Mouse (Mus musculus): ENCODE data around the gene Pitpnm1. TPM values are rescaled to one million over a fixed set of nuclear protein-coding genes. Genes with fewer than 3 reads are reported as not detected.

The Pitpnm1 gene
- 21.9 TPM for polyA plus RNA-seq (2014; fragmentation: Illumina TruSeq; extraction: RNeasy Lipid Tissue Mini Kit (QIAGEN cat#74804); ENCODE audit: low read depth, low replicate concordance)

DNA sequence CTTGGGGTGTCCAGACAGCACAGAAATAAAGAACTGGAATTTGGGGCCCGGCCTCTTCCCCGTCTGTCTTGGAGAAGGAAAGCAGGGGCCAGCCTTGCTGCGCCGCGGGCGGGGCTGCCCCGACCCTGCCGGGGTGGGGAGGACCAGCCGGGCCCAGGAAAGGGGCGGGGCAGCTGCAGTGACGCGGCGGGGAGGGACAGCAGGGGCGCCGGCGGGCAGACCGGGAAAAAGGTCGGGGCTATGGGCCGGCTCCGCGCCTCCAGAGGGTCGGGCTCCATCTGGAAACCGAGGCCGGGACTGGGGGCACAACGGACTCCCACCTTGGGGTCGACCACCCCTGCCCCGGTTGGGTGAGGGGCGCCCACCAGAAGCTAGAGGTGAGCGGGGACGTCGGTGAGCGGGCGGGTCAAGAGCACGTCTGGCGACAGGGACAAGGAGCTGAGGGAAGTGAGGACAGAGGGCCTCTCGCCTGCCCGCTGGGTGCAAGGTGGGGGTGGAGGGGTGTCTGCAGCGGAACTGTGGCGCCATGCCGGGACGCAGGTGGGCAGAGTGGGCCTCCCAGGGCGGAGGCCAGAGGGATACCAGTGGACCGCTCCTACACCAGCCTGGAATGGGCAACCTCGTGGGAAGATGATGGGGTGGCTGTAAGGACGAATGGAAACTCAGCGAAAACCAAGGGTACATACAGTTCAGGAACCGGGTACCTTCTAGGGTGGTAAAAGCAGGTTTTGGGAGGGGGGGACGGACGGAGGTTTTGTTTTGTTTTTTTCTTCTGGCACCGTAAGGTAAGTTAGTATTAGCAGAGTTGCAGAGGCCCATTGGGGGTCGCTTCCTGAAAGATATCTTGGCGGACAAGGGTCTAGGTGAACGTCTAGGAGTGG lies at the start of gene Pitpnm1:
TSS of gene Pitpnm1 (plus strand) at position 162 of the 881 bp plus-strand sequence.

DNA sequence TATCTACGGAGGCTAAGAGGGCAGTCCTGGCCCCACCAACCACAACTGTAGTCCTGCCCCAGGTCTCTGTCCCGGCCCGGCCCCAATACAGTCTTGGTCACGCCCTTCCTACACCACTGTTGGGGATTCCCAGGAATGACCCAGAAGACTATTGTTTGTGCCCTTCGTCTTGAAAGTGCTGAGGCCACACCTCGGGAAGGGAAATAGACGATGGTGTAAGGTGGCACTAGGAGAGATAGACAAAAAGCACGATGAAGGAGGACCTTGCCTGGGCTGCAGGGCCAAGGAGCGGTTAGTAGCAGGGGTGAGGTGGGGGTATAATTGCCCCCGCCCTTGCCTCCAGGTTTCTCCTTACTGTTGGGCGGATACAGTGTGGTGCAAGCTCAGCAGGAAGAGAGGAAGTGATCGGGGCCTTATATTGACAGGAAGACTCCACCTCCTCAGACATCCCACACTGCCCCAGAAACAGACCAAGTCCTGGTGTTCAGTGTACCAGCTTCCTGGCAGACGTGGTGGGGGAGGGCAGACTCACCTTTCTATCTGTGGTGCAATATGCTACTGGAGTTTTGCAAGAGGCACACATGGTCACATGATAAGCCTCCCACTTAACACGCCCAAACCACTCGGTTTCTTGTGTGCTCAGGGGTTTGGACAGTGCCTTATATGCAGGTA lies 40.6 kb upstream of the Pitpnm1 start, which contains the start of gene Gstp3:
TSS of gene Gstp3 (minus strand) at position 501 of the 672 bp plus-strand sequence.

DNA sequence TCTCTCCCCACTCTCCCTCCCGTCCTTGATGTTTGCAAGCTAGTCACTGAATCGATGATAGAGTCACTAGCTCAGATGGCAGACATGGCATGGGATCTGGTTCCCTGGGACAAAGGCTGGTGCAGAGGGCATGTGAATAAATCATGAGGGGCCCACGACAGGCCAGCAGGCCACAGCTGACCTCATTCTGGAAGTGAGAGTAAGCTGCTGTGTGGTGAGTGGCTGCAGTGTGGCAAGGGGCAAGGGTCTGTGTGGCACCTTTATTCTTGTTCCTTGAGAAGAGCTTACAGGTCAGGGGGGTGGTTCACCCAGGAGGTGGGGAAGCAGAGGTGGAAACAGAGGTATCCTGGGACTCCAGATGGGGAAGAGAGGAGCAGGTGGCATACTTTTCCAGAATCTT lies 18.4 kb upstream of the Pitpnm1 start, which contains the start of gene Cabp2:
TSS of gene Cabp2 (plus strand) at position 185 of the 400 bp plus-strand sequence.

DNA sequence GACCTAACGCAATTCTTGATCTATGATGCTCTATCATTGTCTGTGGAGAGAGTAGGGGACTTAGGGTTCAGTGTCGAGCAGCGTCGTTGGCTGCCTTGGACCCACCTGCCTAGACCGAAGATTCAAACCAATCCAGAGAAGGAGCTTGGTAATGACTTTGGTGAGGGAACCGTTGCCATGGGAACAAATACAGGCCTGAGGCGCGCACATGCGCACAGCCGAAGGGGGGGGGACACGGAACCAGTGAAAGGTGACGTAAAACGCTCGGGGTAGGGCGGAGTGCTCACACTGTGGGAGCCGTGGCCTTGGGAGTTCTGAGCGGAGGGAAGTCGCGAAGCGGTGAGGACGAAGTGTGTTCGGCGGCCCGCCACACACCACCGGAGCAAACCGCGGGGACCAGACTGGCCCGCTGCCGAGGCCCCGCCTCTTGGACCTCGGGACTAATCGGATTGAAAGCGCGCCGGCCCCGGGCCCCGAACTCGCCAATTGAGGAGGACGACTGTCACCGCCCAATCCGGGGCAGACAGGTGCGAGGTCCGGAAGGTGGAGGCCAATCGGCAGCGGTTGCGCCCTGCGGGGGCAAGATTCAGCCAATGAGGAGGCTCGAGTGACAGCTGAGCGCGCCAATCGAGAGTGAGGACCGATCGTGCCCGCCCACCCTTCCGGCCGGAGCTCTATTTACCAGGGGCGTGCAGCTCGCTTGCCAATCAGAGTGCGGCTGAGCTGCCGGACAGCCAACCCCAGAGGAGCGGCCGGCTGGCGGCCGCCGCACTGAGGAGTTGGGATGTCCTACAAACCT lies 3.0 kb upstream of the Pitpnm1 start, which contains the start of gene Cdk2ap2:
TSS of gene Cdk2ap2 (plus strand) at position 541 of the 799 bp plus-strand sequence.

DNA sequence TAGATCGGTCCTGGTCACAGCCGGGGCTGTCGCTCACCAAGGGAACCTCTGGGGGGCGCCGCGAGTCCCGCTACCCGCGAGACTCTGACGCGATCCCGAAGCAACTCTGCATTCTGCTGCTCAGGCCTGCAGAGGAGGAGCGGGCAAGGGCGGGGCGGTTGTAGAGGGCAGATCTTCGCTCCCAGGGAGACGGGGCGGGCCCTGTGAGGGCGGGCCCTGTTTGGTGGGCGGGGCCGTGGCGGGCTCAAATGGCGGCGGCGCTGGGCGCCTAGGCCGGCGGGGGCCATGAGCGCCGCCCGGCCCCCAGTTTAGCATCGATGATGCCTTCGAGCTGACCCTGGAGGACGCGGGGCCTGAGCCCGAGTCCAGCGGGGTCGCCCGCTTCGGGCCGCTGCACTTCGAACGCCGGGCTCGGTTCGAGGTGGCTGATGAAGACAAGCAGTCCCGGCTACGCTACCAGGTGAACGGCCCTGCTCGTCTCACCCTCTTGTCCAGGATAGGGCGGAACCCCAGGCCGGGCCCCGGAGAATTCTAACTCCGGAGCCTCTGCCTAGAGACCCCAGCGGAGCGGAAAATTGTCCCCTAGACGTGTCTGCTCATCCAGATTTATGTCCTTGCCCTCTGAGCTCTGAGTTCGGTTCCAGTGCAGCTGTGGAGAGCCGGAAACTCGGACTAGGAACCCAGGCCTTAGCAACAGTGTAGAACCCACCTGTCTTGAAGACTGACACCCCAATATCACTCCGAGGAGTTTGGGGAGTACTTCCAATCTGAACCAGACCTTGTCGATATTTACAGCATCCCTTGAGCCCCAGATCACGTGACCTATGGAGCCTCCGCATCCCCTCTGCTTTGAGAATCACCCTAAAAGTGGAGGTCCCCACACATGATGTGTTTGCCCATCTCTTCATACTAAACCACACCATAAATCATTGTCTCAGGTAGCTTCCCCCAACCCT lies 26.2 kb downstream of the Pitpnm1 start, which contains the start of gene Aip:
TSS of gene Aip (minus strand) at position 118 of the 956 bp plus-strand sequence.

DNA sequence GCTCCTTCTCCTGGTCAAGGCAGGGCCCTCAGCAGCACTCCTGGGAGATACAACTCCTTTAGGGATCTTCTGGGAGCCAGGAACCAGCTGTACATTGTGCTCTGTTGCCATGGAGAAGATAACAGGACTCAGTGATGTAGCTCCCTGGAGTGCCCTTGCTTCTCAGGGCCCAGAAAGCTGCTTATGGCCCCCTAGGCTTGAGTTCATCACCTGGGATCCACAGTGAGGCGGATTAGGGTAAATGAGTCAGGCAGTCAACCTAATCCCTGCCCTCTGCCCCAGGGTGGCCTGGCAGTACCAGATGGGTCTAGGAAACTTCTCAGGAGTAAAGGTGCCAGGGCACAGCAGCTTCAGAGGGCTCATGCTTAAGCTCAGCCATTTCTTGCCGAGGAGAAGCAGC lies 39.6 kb downstream of the Pitpnm1 start, which contains the start of gene Gpr152:
TSS of gene Gpr152 (plus strand) at position 342 of the 400 bp plus-strand sequence.

DNA sequence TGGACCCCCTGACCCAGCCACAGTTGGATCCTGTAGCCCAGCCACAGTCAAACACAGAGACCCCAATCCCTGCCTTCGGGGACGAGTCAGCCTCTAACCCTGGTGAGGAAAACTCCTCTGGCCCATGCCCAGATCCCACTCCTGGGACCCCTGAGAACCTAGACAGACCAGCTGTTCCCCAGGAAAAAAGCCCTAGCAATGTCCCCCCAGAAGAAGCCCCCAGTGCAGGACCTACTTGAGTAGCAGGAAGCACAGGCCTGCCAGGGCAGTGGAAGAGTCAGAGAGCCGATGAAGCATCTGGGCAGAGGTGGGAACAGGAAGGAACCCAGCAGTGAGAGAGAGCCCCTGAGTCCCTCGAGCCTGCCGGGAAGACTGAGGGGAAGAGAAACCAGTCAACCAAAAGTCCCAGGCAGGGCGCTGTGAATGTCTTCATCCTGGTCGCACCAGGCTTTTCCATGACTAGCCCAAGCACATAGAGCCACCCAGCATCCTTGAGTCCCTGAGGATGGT lies 44.0 kb downstream of the Pitpnm1 start, which contains the start of gene Cabp4:
TSS of gene Cabp4 (minus strand) at position 275 of the 510 bp plus-strand sequence.

DNA sequence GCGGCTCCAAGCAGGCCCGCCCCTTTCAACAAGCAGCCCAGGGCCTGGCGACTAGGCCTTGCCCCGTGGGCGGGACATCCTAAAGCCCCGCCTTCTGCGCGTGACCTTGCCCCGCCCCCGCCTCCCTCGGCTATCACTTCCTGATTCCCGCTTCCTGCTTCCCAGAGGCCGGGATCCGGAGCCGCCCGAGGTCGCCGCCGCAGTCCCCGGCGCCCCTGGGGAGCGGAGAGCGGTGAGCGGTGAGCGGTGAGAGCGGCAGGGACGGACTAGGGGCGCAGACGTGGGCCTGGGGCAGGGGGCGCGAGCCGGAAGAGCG lies 48.7 kb downstream of the Pitpnm1 start, which contains the start of gene Coro1b:
TSS of gene Coro1b (plus strand) at position 129 of the 316 bp plus-strand sequence.

DNA sequence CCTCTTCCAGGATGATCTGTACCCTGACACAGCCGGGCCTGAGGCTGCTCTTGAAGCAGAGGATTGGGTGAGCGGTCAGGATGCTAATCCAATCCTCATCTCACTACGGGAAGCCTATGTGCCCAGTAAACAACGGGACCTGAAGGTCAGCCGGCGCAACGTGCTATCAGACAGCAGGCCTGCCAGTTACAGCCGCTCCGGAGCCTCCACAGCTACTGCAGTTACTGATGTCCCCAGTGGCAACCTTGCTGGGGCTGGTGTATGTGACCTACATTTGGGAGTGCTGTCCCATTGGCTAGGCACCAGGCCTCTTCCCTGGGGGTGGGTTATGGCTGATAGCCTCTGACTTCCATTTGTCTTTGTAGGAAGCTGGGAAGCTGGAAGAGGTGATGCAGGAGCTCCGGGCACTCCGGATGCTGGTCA lies 53.4 kb downstream of the Pitpnm1 start, which contains the start of gene Ptprcap:
TSS of gene Ptprcap (plus strand) at position 373 of the 423 bp plus-strand sequence.

DNA sequence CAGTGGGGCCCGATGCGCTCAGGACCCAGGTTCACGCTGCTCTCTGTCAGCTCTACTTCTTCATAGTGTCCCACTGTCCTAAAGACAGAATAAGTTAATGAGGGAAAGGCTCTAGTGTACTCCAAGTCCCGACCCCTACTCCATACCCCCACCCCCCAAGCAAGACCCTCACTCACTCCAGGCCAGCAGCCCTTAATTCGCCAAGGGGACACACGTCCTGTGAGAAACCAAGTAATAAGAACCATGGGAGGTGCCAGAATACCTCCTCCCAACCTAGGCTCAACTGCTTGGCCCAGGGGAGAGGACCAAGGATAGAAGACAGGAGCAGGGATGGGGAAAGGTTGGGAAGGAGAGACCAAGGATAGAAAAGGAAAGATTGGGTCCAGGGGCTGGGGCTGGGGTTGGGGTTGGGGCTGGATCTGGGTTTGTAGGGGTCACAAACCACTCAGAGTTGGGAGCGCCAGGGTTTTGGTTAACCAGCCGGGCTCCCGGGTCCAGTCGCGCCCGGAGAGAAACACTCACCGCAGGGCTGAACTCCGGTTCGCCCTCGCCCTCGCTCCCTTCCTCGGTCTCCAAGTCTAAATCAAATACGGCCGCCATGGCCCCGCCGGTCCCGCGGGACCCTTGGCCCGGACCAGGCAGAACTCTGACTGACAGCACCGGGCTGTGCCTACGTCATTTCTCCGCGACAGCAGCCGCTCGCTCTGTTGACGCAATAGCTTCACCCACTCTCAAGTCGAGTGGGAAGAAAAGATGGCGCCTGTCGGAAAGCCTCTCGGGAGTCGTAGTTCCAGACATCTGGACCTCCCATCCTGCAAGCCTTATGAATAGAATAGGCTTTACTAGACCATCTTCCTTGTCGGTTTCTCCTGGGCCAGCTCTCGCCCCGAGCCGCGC lies 63.1 kb downstream of the Pitpnm1 start, which contains the start of gene Rps6kb2:
TSS of gene Rps6kb2 (minus strand) at position 709 of the 897 bp plus-strand sequence.

Other genes with a start within 250 kb of the Pitpnm1 start
- 10.1 TPM for gene Chka, start 248.2 kb upstream of the Pitpnm1 start, polyA plus RNA-seq (2014; fragmentation: Illumina TruSeq; extraction: RNeasy Lipid Tissue Mini Kit (QIAGEN cat#74804); ENCODE audit: low read depth, low replicate concordance)
- gene Tcirg1, start 192.9 kb upstream of the Pitpnm1 start, polyA plus RNA-seq (2014; fragmentation: Illumina TruSeq; extraction: RNeasy Lipid Tissue Mini Kit (QIAGEN cat#74804); ENCODE audit: low read depth, low replicate concordance): 21.1 TPM
- gene Ndufs8, start 187.2 kb upstream of the Pitpnm1 start, polyA plus RNA-seq (2014; fragmentation: Illumina TruSeq; extraction: RNeasy Lipid Tissue Mini Kit (QIAGEN cat#74804); ENCODE audit: low read depth, low replicate concordance): 561 TPM
- gene Aldh3b1, start 170.2 kb upstream of the Pitpnm1 start, polyA plus RNA-seq (2014; fragmentation: Illumina TruSeq; extraction: RNeasy Lipid Tissue Mini Kit (QIAGEN cat#74804); ENCODE audit: low read depth, low replicate concordance): 2.2 TPM
- gene Unc93b1, start 164.8 kb upstream of the Pitpnm1 start, polyA plus RNA-seq (2014; fragmentation: Illumina TruSeq; extraction: RNeasy Lipid Tissue Mini Kit (QIAGEN cat#74804); ENCODE audit: low read depth, low replicate concordance): 19.0 TPM
- gene Aldh3b3, start 141.4 kb upstream of the Pitpnm1 start, polyA plus RNA-seq (2014; fragmentation: Illumina TruSeq; extraction: RNeasy Lipid Tissue Mini Kit (QIAGEN cat#74804); ENCODE audit: low read depth, low replicate concordance): 2.3 TPM
- 0.37 TPM for gene Aldh3b2, start 127.7 kb upstream of the Pitpnm1 start, polyA plus RNA-seq (2014; fragmentation: Illumina TruSeq; extraction: RNeasy Lipid Tissue Mini Kit (QIAGEN cat#74804); ENCODE audit: low read depth, low replicate concordance)
- 51.1 TPM for gene Acy3, start 113.4 kb upstream of the Pitpnm1 start, polyA plus RNA-seq (2014; fragmentation: Illumina TruSeq; extraction: RNeasy Lipid Tissue Mini Kit (QIAGEN cat#74804); ENCODE audit: low read depth, low replicate concordance)
- not detected for gene Tbx10, start 107.2 kb upstream of the Pitpnm1 start, polyA plus RNA-seq (2014; fragmentation: Illumina TruSeq; extraction: RNeasy Lipid Tissue Mini Kit (QIAGEN cat#74804); ENCODE audit: low read depth, low replicate concordance)
- gene Nudt8, start 99.4 kb upstream of the Pitpnm1 start, polyA plus RNA-seq (2014; fragmentation: Illumina TruSeq; extraction: RNeasy Lipid Tissue Mini Kit (QIAGEN cat#74804); ENCODE audit: low read depth, low replicate concordance): 167 TPM
- gene Gm49405, start 99.4 kb upstream of the Pitpnm1 start, polyA plus RNA-seq (2014; fragmentation: Illumina TruSeq; extraction: RNeasy Lipid Tissue Mini Kit (QIAGEN cat#74804); ENCODE audit: low read depth, low replicate concordance): 9.5 TPM
- gene Doc2g, start 96.7 kb upstream of the Pitpnm1 start, polyA plus RNA-seq (2014; fragmentation: Illumina TruSeq; extraction: RNeasy Lipid Tissue Mini Kit (QIAGEN cat#74804); ENCODE audit: low read depth, low replicate concordance): 265 TPM
- gene Ndufv1, start 87.2 kb upstream of the Pitpnm1 start, polyA plus RNA-seq (2014; fragmentation: Illumina TruSeq; extraction: RNeasy Lipid Tissue Mini Kit (QIAGEN cat#74804); ENCODE audit: low read depth, low replicate concordance): 979 TPM
- gene Gstp1, start 62.0 kb upstream of the Pitpnm1 start, polyA plus RNA-seq (2014; fragmentation: Illumina TruSeq; extraction: RNeasy Lipid Tissue Mini Kit (QIAGEN cat#74804); ENCODE audit: low read depth, low replicate concordance): 343 TPM
- gene Gstp2, start 54.0 kb upstream of the Pitpnm1 start, polyA plus RNA-seq (2014; fragmentation: Illumina TruSeq; extraction: RNeasy Lipid Tissue Mini Kit (QIAGEN cat#74804); ENCODE audit: low read depth, low replicate concordance): 33.1 TPM
- gene Gstp3, start 40.4 kb upstream of the Pitpnm1 start, polyA plus RNA-seq (2014; fragmentation: Illumina TruSeq; extraction: RNeasy Lipid Tissue Mini Kit (QIAGEN cat#74804); ENCODE audit: low read depth, low replicate concordance): not detected
- not detected for gene Cabp2, start 18.4 kb upstream of the Pitpnm1 start, polyA plus RNA-seq (2014; fragmentation: Illumina TruSeq; extraction: RNeasy Lipid Tissue Mini Kit (QIAGEN cat#74804); ENCODE audit: low read depth, low replicate concordance)
- gene Cdk2ap2, start 2.8 kb upstream of the Pitpnm1 start, polyA plus RNA-seq (2014; fragmentation: Illumina TruSeq; extraction: RNeasy Lipid Tissue Mini Kit (QIAGEN cat#74804); ENCODE audit: low read depth, low replicate concordance): 40.5 TPM
- 71.4 TPM for gene Aip, start 25.9 kb downstream of the Pitpnm1 start, polyA plus RNA-seq (2014; fragmentation: Illumina TruSeq; extraction: RNeasy Lipid Tissue Mini Kit (QIAGEN cat#74804); ENCODE audit: low read depth, low replicate concordance)
- not detected for gene Gpr152, start 39.8 kb downstream of the Pitpnm1 start, polyA plus RNA-seq (2014; fragmentation: Illumina TruSeq; extraction: RNeasy Lipid Tissue Mini Kit (QIAGEN cat#74804); ENCODE audit: low read depth, low replicate concordance)
- not detected for gene Cabp4, start 44.0 kb downstream of the Pitpnm1 start, polyA plus RNA-seq (2014; fragmentation: Illumina TruSeq; extraction: RNeasy Lipid Tissue Mini Kit (QIAGEN cat#74804); ENCODE audit: low read depth, low replicate concordance)
- 54.9 TPM for gene Coro1b, start 48.6 kb downstream of the Pitpnm1 start, polyA plus RNA-seq (2014; fragmentation: Illumina TruSeq; extraction: RNeasy Lipid Tissue Mini Kit (QIAGEN cat#74804); ENCODE audit: low read depth, low replicate concordance)
- gene Ptprcap, start 53.6 kb downstream of the Pitpnm1 start, polyA plus RNA-seq (2014; fragmentation: Illumina TruSeq; extraction: RNeasy Lipid Tissue Mini Kit (QIAGEN cat#74804); ENCODE audit: low read depth, low replicate concordance): 1.1 TPM
- gene Rps6kb2, start 63.4 kb downstream of the Pitpnm1 start, polyA plus RNA-seq (2014; fragmentation: Illumina TruSeq; extraction: RNeasy Lipid Tissue Mini Kit (QIAGEN cat#74804); ENCODE audit: low read depth, low replicate concordance): 26.9 TPM
- gene Carns1, start 75.5 kb downstream of the Pitpnm1 start, polyA plus RNA-seq (2014; fragmentation: Illumina TruSeq; extraction: RNeasy Lipid Tissue Mini Kit (QIAGEN cat#74804); ENCODE audit: low read depth, low replicate concordance): 49.6 TPM
- 22.6 TPM for gene Tbc1d10c, start 91.3 kb downstream of the Pitpnm1 start, polyA plus RNA-seq (2014; fragmentation: Illumina TruSeq; extraction: RNeasy Lipid Tissue Mini Kit (QIAGEN cat#74804); ENCODE audit: low read depth, low replicate concordance)
- 318 TPM for gene Ppp1ca, start 92.1 kb downstream of the Pitpnm1 start, polyA plus RNA-seq (2014; fragmentation: Illumina TruSeq; extraction: RNeasy Lipid Tissue Mini Kit (QIAGEN cat#74804); ENCODE audit: low read depth, low replicate concordance)
- gene Rad9a, start 101.7 kb downstream of the Pitpnm1 start, polyA plus RNA-seq (2014; fragmentation: Illumina TruSeq; extraction: RNeasy Lipid Tissue Mini Kit (QIAGEN cat#74804); ENCODE audit: low read depth, low replicate concordance): 6.4 TPM
- 3.0 TPM for gene Clcf1, start 114.2 kb downstream of the Pitpnm1 start, polyA plus RNA-seq (2014; fragmentation: Illumina TruSeq; extraction: RNeasy Lipid Tissue Mini Kit (QIAGEN cat#74804); ENCODE audit: low read depth, low replicate concordance)
- gene AC109138.7, start 114.4 kb downstream of the Pitpnm1 start, polyA plus RNA-seq (2014; fragmentation: Illumina TruSeq; extraction: RNeasy Lipid Tissue Mini Kit (QIAGEN cat#74804); ENCODE audit: low read depth, low replicate concordance): not detected
- 21.7 TPM for gene Pold4, start 131.9 kb downstream of the Pitpnm1 start, polyA plus RNA-seq (2014; fragmentation: Illumina TruSeq; extraction: RNeasy Lipid Tissue Mini Kit (QIAGEN cat#74804); ENCODE audit: low read depth, low replicate concordance)
- gene Ssh3, start 169.2 kb downstream of the Pitpnm1 start, polyA plus RNA-seq (2014; fragmentation: Illumina TruSeq; extraction: RNeasy Lipid Tissue Mini Kit (QIAGEN cat#74804); ENCODE audit: low read depth, low replicate concordance): 11.7 TPM
- 0.97 TPM for gene Ankrd13d, start 183.1 kb downstream of the Pitpnm1 start, polyA plus RNA-seq (2014; fragmentation: Illumina TruSeq; extraction: RNeasy Lipid Tissue Mini Kit (QIAGEN cat#74804); ENCODE audit: low read depth, low replicate concordance)
- 50.7 TPM for gene Grk2, start 206.2 kb downstream of the Pitpnm1 start, polyA plus RNA-seq (2014; fragmentation: Illumina TruSeq; extraction: RNeasy Lipid Tissue Mini Kit (QIAGEN cat#74804); ENCODE audit: low read depth, low replicate concordance)